Mouse (Mus musculus) right cerebral cortex, postnatal 25 days (tissue): ENCODE results near the gene Npr2.
"Not testable (repeated sequence)": the region's sequence is repeated elsewhere in the genome, so short reads cannot be mapped to it uniquely, and the experiment has no call there.

Source experiments
- DNase-seq: peaks from one replicate; pipeline ENCODE4 v3.0.0; 2022

Npr2 gene

GRCm38 (mm10) chr4:43631046-43631955 is at the start of gene Npr2:
TSS of gene Npr2 (plus strand) at chr4:43631935.
- peak; percentile 57 for DNase-seq

DNA sequence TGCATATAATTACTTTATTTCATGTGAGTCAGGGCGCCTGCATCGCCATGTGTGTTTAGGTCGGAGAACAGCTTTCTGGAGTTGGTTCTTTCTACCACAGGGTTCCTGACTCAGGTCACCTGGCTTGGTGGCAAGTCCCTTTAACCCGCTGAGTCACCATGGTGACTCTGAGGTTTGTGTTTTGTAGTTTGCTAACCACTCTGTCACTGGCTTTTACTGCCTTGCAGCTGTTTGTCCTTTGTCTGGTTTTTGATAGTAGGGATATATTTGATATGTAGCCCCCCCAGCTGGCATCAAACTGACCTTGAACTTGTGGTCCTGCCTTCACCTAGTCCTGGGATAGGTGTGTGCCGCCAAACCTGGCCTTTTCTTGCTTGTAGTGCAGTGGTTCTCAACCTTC is 49.5 kb upstream of the Npr2 start:
- DNase-seq, result no peak

DNA sequence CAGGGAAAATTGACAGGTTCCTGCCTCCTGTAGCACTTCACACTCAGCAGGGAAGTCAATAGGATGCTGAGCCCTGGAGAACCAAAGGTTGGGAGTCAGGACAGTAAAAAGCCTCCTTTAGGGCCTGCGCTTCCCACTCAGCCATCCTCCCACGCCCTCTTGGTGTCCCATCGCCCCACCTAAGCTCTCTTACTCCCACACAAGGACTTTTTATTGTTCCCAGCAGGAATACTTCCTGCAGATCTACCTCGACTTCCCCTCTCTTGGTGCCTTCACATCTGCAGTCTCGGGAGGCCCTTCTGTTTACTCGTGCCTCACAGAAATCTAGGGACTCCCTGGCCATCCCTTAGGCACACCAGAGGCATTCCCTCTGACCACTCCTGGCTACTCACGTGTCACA is 48.3 kb upstream of the Npr2 start:
- no peak for DNase-seq

- DNase-seq, result no peak
Observed at GRCm38 (mm10) chr4:43584444-43585416, 47.0 kb upstream of the Npr2 start, which contains the start of gene Msmp. TSS of gene Msmp (minus strand) at chr4:43584494.

- DNase-seq, result no peak
Observed at GRCm38 (mm10) chr4:43585682-43586081, 46.1 kb upstream of the Npr2 start.

DNA sequence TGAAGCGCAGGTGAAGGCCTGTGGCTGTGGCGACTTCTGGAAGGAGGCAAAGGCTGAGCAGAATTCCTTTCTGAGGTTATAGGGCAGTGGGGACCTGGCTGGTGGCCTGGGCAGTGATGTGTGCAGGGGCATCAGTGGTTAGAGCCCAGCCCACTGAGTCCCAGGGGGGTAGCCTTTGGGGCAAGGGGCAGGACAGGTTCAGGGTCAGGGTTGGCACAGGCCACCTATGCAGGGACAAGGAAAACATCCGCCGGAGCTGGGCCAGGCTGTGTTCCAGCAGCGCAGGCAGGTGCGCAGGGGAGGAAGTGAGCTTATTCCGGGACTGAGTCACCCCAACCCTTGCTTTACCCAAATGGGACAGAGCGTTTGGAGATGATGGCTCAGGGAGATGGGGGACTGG is 45.3 kb upstream of the Npr2 start:
- no peak for DNase-seq

GRCm38 (mm10) chr4:43587681-43588080 is 44.1 kb upstream of the Npr2 start:
- no peak for DNase-seq

DNA sequence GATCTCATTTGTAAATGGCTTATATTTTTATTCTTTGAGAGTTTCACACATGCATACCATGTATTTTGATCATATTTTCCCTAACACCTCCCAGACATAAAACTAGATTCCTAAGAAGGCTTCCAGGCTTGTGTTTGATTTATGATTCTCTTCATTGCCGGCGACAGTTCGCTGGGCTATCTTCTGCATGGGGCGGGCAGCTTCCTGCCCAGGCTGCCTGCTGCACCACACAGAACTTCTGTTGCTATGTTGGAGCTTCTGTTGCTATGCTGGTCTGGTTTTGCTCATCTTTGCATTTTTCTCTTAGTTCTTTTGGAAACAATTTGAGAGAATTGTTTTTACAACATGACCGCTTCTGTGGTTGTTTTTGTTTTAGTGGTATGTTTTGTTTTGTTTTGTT is 40.2 kb upstream of the Npr2 start:
- DNase-seq, result no peak

DNA sequence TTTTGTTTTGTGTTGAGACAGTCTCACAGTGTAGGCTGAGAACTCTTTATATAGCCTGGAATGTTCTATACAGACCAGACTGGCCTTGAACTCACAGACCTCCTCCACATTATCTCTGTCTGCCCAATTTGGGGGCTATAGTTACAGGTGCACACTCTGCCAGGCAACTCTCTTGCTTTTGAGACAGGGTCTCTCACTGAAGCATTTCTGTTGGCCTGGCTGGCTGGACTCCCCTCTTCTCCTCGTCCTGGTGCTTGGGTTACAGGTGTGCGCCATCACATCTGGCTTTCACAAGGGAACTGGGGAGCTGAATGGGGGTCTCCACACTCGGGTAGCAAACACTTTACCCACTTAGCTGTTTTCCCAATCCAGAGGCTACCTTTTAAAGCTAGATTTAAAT is 39.8 kb upstream of the Npr2 start:
- no peak for DNase-seq

- DNase-seq, result no peak
Observed at GRCm38 (mm10) chr4:43593453-43593852, 38.3 kb upstream of the Npr2 start.

- not testable (repeated sequence) for DNase-seq
Observed at GRCm38 (mm10) chr4:43596597-43596996, 35.1 kb upstream of the Npr2 start.

GRCm38 (mm10) chr4:43598200-43598599 is 33.5 kb upstream of the Npr2 start:
- DNase-seq, result no peak

- no peak for DNase-seq
Observed at GRCm38 (mm10) chr4:43598650-43599380, 32.9 kb upstream of the Npr2 start.

DNA sequence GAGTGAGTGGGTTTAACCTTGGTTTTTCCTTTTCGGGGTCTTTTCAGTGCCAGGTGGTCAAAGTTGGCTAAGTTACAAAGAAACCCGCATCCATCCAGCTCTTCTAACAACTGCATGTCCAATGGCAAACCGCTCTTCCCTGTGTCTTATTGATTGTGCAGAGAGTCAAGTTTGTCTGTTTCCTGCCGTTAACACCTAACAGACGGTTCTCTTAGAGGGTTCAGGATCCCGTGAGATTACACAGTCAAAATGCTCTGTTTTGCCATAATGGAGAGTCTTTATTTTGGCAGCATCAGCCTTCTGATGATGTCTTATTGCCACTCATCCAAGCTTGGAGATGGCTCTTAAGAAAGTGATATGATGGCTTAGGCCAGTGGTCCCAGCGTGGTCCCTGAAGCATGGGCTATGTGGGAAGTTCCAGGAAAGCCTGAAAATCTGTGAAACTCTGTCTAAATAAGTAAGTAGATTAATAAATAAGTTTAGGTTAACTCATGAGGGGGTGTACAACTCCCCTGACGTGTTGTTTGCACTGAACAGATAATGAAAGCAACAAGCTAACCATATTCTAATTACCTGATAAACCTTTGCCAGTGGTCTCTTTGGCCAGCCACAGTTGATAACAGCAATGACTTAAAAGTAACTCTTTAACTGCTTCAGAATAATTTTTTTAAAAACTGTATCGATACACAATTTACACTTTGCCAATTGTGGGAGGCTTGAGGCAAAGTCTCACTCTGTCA is 31.4 kb upstream of the Npr2 start:
- no peak for DNase-seq

DNA sequence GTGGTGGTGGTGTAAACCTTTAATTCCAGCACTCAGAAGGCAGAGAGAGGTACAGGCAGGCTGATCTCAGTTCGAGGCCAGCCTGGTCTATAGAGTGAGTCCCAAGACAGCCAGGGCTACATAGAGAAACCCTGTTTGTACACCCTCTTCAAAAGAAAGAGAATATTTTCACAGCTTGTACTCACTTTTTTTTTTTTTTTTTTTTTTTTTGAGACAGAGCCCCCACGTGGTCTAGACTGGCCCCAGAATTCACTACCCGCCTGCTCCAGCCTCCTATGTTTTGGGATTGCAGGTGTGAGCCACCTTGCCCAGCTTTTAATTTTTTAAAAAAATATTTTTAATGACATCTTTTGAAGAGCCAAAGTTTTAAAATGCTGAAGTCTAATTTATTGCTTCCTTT is 27.6 kb upstream of the Npr2 start:
- DNase-seq, result no peak

DNA sequence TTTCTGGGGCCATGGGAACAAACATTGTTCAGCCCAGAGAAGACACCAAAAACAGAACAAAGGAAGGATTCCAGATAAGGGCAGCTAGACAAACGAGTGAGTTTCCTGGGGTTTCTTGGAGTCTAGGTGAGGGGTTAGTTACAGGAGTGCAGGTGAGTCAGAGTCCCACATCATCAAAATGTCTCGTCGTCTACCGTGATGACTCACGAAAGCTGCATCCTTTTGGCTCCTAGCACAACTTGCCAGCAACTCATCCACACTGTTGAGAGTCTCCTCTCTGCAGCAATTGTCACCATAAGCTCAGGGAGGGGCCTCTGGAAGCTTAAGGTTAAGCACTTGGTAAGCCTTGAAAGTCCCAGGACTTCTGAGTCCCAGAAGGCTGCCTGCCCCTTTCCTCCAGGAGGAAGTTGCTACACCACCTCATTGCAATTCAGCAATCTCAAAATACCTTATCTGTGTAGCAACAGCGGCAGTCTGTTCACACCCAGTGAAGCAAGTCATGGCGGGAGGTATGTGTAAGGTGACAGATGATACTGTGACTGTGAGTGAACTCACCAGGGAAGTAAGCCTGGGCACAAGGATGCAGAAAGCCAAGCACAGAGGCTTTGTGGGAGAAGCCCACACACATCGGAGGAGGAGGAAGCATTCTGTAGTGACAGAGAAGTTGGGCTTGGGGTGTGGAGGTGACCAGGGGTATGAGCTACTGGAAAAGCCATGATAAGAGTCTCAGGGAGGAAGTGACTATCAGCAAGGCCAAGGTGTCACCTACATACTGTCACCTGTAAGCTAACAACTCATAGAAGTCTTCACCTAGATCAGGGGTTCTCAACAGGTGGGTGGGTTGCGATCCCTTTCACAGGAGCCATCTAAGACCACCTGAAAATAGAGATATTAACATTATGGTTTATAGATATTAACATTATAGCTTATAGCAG is 26.7 kb upstream of the Npr2 start:
- DNase-seq, result no peak

GRCm38 (mm10) chr4:43612534-43612933 is 19.2 kb upstream of the Npr2 start:
- DNase-seq, result no peak

DNA sequence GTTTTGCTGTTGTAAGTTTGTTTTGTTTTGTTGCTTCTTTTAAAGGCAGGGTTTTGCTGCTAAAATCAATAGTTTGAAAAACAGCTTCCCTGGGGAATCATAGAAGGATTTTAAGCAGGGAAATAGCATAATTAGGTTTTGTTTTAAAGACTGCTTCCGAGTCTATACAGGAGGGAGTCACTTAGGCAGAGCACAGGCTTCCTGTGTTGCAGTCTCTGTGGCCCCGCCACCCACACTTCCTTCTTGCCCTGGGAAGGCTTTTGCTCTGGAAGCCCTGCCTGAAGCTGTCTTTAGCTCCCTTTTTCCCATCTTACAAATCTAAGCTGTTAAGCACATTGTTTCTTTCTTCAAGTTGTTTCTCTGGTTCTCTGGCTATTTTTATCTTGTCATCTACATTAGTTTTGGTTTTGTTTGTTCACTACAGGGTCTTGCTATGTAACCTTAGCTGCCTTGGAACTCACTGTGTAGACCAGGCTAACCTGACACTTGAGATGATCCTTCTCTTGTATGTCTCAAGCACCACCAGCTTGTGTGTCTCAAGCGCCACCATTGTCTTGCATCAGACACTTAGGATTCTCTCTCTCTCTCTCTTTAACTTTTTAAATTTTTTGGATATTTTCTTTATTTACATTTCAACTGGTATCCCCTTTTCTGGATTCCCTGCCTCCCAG is 18.5 kb upstream of the Npr2 start:
- DNase-seq, result no peak

DNA sequence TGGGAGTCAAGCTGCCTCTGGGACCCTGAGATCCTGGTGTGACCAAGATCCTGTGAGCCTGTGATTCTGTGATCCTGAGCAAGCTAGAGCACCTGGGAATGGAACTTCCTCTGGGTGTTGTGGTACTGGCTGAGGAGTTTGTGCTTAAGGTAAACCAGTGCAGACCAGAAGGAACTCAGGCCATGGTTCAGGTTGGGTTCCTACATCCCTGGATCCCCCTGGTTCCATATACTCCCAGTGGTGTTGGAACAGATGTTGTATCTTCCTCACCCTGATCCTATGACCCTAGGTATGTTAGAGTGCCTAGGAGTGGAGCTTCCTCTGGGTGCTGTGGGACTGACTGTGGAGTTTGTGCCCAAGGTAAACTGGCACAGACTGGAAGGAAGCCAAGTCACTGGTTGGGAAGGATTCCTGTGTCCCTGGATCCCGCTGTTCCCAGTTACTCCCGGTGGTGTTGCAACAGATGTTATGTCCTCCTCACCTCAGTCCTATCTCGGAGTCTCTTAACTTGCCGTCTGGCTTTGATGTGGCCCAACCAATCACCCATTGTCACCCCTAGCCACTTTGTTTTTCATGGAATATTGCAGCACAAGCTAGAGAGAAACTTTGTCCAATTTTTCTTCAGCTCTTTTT is 11.5 kb upstream of the Npr2 start:
- DNase-seq, result no peak
